Mouse (Mus musculus) heart, postnatal 0 days (tissue): Measurements from ENCODE around the gene Hectd1. TPM values are rescaled to one million over a fixed set of nuclear protein-coding genes. Genes with fewer than 3 reads are reported as not detected.
A peak's percentile ranks its signal among the peaks of the same experiment; 100 is the strongest.

Experiments
- ATAC-seq: fragments of 200-750 bp; cut with Nextera tagmentation; 2 replicates; pipeline ENCODE4 v1.8.0; 2017; ENCODE audit warnings: low read depth, moderate number of reproducible peaks, moderate library complexity; ENCODE audit not compliant: insufficient read depth
- DNase-seq: peaks from one replicate; pipeline ENCODE4 v3.0.0-alpha.2; 2016; ENCODE audit warnings: low spot score
- H3K27ac ChIP-seq: fragments of 300-500 bp; sonication (generic); 2 replicates; pipeline ENCODE4 v1.5.1; 2014; ENCODE audit warnings: low read depth, mild to moderate bottlenecking
- H3K27me3 ChIP-seq: fragments of 300-500 bp; sonication (generic); 2 replicates; pipeline ENCODE4 v1.6.1; 2014; ENCODE audit warnings: low read length, mixed read lengths; ENCODE audit not compliant: control insufficient read depth, insufficient read depth
- H3K36me3 ChIP-seq: fragments of 300-500 bp; sonication (generic); replicated peaks from 2 replicates; pipeline ENCODE4 v1.6.1; 2014; ENCODE audit warnings: low read length, mixed read lengths; ENCODE audit not compliant: control insufficient read depth, insufficient read depth
- H3K4me1 ChIP-seq: fragments of 300-500 bp; sonication (generic); 2 replicates; pipeline ENCODE4 v1.6.1; 2014; ENCODE audit warnings: antibody characterized with exemption; ENCODE audit not compliant: control insufficient read depth, insufficient read depth
- H3K4me2 ChIP-seq: fragments of 300-500 bp; sonication (generic); 2 replicates; pipeline ENCODE4 v1.6.1; 2014; ENCODE audit warnings: low read depth, mild to moderate bottlenecking, low read length, moderate library complexity
- H3K4me3 ChIP-seq: fragments of 300-500 bp; sonication (generic); 2 replicates; pipeline ENCODE4 v1.5.1; 2014; ENCODE audit warnings: low read depth, low read length
- H3K9ac ChIP-seq: fragments of 300-500 bp; sonication (generic); replicated peaks from 2 replicates; pipeline ENCODE4 v1.6.1; 2014; ENCODE audit warnings: low read depth, low read length, mixed read lengths
- H3K9me3 ChIP-seq: fragments of 300-500 bp; sonication (generic); replicated peaks from 2 replicates; pipeline ENCODE4 v1.6.1; 2016; ENCODE audit warnings: low read length; ENCODE audit not compliant: control insufficient read depth
- CTCF ChIP-seq: IDR thresholded peaks from 2 replicates; pipeline ENCODE4 v1.5.1; 2016; ENCODE audit warnings: antibody characterized with exemption, control low read depth, low read depth
- EP300 ChIP-seq: IDR thresholded peaks from 2 replicates; pipeline ENCODE4 v1.6.1; 2016; ENCODE audit warnings: antibody characterized with exemption, low read depth
- WGBS: fragments of 180-500 bp; shearing (Covaris S2); extraction: QIAGEN DNeasy Blood & Tissue Kit; methylation state at CpG from one replicate; pipeline ENCODE4 v1.1.7; 2014; 5-methylcytosine and 5-hydroxymethylcytosine counted together
- polyA plus RNA-seq: library from polyadenylated mRNA; unstranded; fragments of >200 nt; fragmentation: Nextera tagmentation; extraction: Ambion mirVana; gene quantifications from 2 replicates; pipeline ENCODE4 v1.2.1, GENCODE M21; 2015
- total RNA-seq: library from RNA; depleted of rRNA; stranded (reverse); fragments of >200 nt; gene quantifications from 2 replicates; pipeline ENCODE4 v1.2.3, GENCODE M21; 2014; ENCODE audit warnings: low replicate concordance

The Hectd1 gene
- total and polyA plus RNA-seq, 2 experiments from 2014 or later: 27.1 to 71.1 TPM

- no peaks in the 10 kb centered on the region for H3K36me3 ChIP-seq
- WGBS: 24% methylated on average over 7 of the region's 7 CpGs
- H3K4me2 ChIP-seq: no peak overlapping the region
- TF ChIP-seq CTCF (no peak), EP300 (no peak)
- H3K9ac ChIP-seq: no peak overlapping the region
- DNase-seq (peak; percentile 31), ATAC-seq (peak; percentile 50)
- H3K27ac ChIP-seq: peak overlapping the region; percentile 66
- H3K27me3 ChIP-seq: no peaks in the 10 kb centered on the region
- H3K4me3 ChIP-seq: no peak overlapping the region
- H3K4me1 ChIP-seq: peaks cover 17% of the 10 kb centered on the region
- H3K9me3 ChIP-seq: no peaks in the 10 kb centered on the region
Observed at GRCm38 (mm10) chr12:51735840-51736271, 93.5 kb downstream of the Hectd1 start.

- Histone ChIP-seq H3K4me3 (no peak overlapping the region), H3K4me1 (peaks cover 19% of the 10 kb centered on the region)
Observed at GRCm38 (mm10) chr12:51734605-51735211, 94.6 kb downstream of the Hectd1 start.

GRCm38 (mm10) chr12:51729827-51730226, 99.5 kb downstream of the Hectd1 start:
- no peaks in the 10 kb centered on the region for H3K36me3 ChIP-seq
- no peaks in the 10 kb centered on the region for H3K27me3 ChIP-seq
- no peak overlapping the region for H3K9ac ChIP-seq
- TF ChIP-seq EP300 (no peak), CTCF (no peak)
- no peaks in the 10 kb centered on the region for H3K9me3 ChIP-seq
- ATAC-seq (no peak), DNase-seq (no peak)
- H3K4me1 ChIP-seq: peaks cover 11% of the 10 kb centered on the region
- no peak overlapping the region for H3K4me3 ChIP-seq
- peak overlapping the region; percentile 95 for H3K27ac ChIP-seq
- H3K4me2 ChIP-seq: no peak overlapping the region
- WGBS: 97% methylated on average over 9 of the region's 9 CpGs

More at GRCm38 (mm10) chr12:51734605-51735211, 94.6 kb downstream of the Hectd1 start:
- H3K36me3 ChIP-seq: no peaks in the 10 kb centered on the region
- ATAC-seq: no peak
- H3K9me3 ChIP-seq: no peaks in the 10 kb centered on the region
- 62% methylated on average over 14 of the region's 14 CpGs for WGBS
- H3K27ac ChIP-seq: peak overlapping the region; percentile 66
- H3K9ac ChIP-seq: no peak overlapping the region
- H3K27me3 ChIP-seq: no peaks in the 10 kb centered on the region
- no peak for DNase-seq
- TF ChIP-seq EP300 (no peak), CTCF (no peak)
- H3K4me2 ChIP-seq: no peak overlapping the region

- 4% methylated on average over 11 of the region's 11 CpGs for WGBS
- H3K4me3 ChIP-seq: no peak overlapping the region
- ATAC-seq: peak; percentile 86
- H3K4me2 ChIP-seq: peak overlapping the region; percentile 22; the same call in 1 of the 2 replicates
- H3K27ac ChIP-seq: peak overlapping the region; percentile 95
- H3K36me3 ChIP-seq: no peaks in the 10 kb centered on the region
- peak overlapping the region; percentile 35; the same call in 1 of the 2 replicates for H3K9ac ChIP-seq
- H3K4me1 ChIP-seq: peaks cover 11% of the 10 kb centered on the region
- H3K9me3 ChIP-seq: no peaks in the 10 kb centered on the region
- H3K27me3 ChIP-seq: no peaks in the 10 kb centered on the region
- no peak for TF ChIP-seq CTCF
- TF ChIP-seq EP300: no peak
- DNase-seq: peak; percentile 82
Observed at GRCm38 (mm10) chr12:51729058-51729457, 100.3 kb downstream of the Hectd1 start.

- 88% methylated on average over 8 of the region's 8 CpGs for WGBS
- ATAC-seq: no peak
- Histone ChIP-seq H3K36me3 (0 out of 2 replicates have a peak, but pooled peaks cover 15% of the 10 kb centered on the region), H3K27ac (no peak overlapping the region), H3K27me3 (no peaks in the 10 kb centered on the region), H3K4me2 (no peak overlapping the region), H3K4me3 (no peak overlapping the region), H3K9me3 (no peaks in the 10 kb centered on the region), H3K9ac (no peak overlapping the region), H3K4me1 (no peaks in the 10 kb centered on the region)
- no peak for DNase-seq
- no peak for TF ChIP-seq CTCF
- TF ChIP-seq EP300: no peak
Observed at GRCm38 (mm10) chr12:51721836-51722235, 107.5 kb downstream of the Hectd1 start.

GRCm38 (mm10) chr12:51718617-51719016, 110.7 kb downstream of the Hectd1 start:
- no peak overlapping the region for H3K9ac ChIP-seq
- TF ChIP-seq CTCF (no peak), EP300 (no peak)
- no peak overlapping the region for H3K4me3 ChIP-seq
- no peaks in the 10 kb centered on the region for H3K27me3 ChIP-seq
- H3K36me3 ChIP-seq: 0 out of 2 replicates have a peak, but pooled peaks cover 15% of the 10 kb centered on the region
- H3K9me3 ChIP-seq: no peaks in the 10 kb centered on the region
- WGBS: 90% methylated on average over 6 of the region's 6 CpGs
- no peak for ATAC-seq
- H3K27ac ChIP-seq: no peak overlapping the region
- H3K4me2 ChIP-seq: no peak overlapping the region
- no peak for DNase-seq
- H3K4me1 ChIP-seq: no peaks in the 10 kb centered on the region
